Mouse (Mus musculus) NIH3T3 (cell line): ENCODE measurements around the gene Pcif1.

Experiments used
- DNase-seq: peaks from one replicate; pipeline ENCODE4 v3.0.0-alpha.2; 2012; ENCODE audit warnings: low read depth

The Pcif1 gene

GRCm38 (mm10) chr2:164894048-164894447 lies 14.9 kb downstream of the Pcif1 start:
- no peak for DNase-seq

DNA sequence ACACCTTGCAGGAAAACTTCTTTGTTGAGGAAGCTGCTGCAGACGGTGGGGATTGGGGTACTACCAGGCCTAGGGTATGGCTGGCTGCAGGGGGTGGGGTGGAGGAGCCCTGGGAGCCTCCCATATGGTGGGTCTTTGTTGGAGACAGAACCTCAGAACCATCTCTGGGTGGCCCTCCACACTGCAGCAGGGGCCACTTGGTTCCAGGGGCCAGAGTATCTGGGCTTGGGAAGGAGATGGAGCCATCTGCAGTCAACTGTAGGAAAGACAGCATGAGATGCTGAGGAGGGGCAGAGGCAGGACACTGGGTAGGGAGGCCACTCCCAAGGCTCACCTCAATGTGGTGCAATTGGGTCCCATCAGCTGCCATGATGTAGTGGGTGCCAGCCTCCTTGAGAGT lies 15.5 kb downstream of the Pcif1 start:
- DNase-seq, result no peak

GRCm38 (mm10) chr2:164895885-164896284 lies 16.8 kb downstream of the Pcif1 start:
- no peak for DNase-seq

DNA sequence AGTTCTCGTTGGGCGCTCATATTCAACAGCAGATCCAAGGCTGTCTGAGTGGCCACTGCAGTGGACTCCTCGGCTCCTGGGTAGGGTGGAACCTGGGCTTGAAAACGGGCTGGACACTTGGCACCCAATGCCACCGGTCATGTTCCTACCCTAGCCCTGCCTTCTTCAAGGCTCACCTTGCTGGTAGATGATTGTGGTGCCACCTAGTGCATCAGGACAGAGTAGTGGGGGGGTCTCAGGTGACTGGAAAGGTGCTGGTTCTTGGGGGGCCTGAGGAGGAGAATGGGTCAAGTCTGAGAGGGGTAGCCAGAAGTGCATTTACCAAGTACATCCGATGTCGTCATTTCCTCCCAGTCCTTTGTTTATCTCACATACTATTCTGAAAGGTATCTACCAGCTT lies 18.9 kb downstream of the Pcif1 start:
- no peak for DNase-seq

- DNase-seq, result no peak
These were observed 19.9 kb downstream of the Pcif1 start for GRCm38 (mm10) chr2:164899034-164899433.

DNA sequence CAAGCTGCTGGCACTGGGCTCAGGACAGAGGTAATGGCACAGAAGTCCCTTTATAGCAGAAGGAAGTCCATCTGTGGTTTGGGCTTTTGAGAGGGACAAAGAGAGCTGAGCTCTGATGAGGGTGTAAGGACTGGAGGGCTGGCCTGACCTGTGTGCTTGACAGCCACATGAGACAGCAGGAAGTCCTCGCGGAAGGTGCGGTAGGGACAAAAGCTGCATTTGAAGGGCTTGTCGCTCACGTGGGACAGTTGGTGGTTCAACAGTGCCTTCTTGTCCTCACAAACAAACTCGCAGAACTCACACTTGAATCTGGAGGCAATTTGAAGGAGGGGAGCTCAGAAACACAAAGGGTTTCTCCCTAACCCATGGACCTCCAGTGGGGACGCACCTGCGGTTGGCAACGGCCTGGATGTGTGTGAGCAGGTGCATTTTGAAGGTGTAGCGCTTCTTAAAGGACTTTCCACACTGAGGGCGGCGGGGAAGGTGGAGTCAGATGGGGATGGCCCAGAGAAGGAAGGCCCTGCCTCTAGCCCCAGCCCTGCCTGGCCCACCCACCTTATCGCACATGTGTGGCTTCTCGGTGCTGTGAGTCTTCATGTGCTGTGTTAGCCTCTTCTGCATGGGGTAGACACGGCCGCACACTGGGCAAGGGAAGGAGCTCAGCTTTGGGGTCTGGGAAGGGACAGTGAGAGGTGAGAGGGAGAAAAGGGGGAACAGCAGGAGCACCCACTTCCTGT lies 20.8 kb downstream of the Pcif1 start:
- no peak for DNase-seq

DNA sequence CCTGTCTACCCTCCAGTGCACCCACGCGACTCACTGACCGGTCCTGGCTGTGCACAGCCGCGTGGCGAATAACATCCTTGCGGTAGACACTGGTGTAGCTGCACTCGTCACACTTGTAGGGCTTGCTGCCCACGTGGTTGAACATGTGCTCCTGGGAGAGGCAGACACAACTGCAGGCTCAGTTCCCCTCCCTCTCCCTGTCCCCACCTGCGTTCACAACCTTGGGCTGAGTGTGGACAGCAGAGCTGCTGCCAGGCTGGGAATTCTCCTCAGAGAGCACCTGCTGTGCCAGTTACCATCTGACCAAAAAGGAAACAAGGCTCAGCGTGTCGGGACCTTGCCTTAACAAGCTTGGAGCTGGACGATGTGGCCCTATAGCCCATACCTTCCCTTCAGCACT lies 22.3 kb downstream of the Pcif1 start:
- DNase-seq, result no peak

GRCm38 (mm10) chr2:164903496-164903895 lies 24.4 kb downstream of the Pcif1 start:
- no peak for DNase-seq

- no peak for DNase-seq
These were observed 27.0 kb downstream of the Pcif1 start for GRCm38 (mm10) chr2:164906071-164906470.

DNA sequence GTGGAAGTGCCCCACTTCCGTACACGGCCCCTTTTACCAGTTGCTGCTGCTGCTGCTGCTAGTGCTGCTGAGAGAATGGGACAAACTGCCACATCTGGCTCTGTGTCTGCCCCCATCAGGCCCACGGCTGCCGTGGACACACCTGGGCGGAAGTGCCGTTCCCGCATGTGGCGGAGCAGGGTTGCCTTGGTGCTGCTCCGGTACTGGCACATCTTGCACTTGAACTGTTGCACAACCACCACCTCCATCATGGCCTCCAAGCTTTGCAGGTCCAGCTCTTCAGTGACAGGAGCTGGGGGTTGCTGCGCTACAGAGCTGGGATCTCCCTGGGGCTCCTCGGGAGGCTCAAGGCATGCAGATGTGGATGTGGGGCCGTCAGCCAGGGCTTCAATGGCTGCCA lies 28.4 kb downstream of the Pcif1 start:
- DNase-seq, result no peak

- no peak for DNase-seq
These were observed 28.9 kb downstream of the Pcif1 start for GRCm38 (mm10) chr2:164908011-164908410.

- no peak for DNase-seq
These were observed 30.0 kb downstream of the Pcif1 start for GRCm38 (mm10) chr2:164909100-164909499.

DNA sequence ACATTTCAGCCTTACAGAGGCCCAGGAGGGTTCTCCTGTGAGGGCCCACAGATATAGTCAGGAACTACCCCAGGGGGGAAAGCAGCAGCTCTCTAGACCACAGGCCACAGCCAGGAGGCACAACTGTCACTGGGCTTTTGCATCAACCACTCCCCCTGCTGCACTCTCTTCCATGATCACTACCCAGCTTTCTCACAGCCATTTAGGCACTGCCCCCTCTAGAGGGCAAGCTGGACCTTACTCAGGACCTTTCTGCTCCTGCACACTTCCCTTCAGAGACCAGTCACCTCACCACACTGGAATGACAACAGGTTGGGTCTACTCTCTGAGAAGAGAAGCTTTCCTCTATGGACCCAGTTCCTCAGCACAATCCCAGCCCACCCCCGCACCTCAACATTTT lies 30.4 kb downstream of the Pcif1 start:
- peak; percentile 71 for DNase-seq

DNA sequence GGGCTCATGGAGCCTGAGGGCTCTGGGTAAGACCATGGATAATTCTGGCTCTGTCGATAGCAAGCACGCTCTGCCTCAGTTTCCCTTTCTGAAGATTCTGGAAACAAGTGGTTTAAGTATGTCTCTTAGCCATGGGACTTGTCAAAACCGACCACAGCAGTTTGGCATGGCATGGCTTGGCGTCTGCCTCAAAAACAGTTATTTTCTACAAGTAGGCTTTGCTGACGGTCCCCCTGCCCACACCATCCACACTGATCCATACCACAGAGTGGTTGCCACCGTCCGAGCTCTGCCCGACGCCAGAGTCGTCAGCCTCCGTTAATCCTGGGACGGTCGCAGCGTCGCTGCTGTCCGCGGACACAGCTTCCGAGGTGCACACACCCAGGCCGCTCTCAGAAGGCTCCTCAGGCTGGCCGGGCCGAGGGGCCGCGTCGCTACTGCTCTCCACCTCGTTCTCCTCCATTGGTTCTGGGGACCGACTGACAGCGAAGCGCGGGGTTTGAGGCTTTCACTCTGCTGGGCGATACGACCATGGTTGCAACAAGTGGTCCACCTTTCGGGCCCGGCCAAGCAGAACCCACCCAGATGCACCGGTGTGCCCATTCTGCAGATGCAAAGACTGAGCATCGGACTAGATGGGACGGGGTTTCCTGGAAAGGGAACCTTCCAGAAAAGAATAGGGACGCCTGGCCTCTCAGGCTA lies 31.4 kb downstream of the Pcif1 start:
- DNase-seq, result no peak

GRCm38 (mm10) chr2:164911086-164912048 lies 32.3 kb downstream of the Pcif1 start, which contains the start of gene Zfp335:
TSS of gene Zfp335 (minus strand) at chr2:164911757.
- peak; percentile 97 for DNase-seq

GRCm38 (mm10) chr2:164912151-164912550 lies 33.0 kb downstream of the Pcif1 start:
- DNase-seq, result peak; percentile 71

GRCm38 (mm10) chr2:164912749-164913427 lies 33.8 kb downstream of the Pcif1 start:
- no peak for DNase-seq

GRCm38 (mm10) chr2:164913428-164913786 lies 34.3 kb downstream of the Pcif1 start:
- peak; percentile 30 for DNase-seq

- DNase-seq, result peak; percentile 34
These were observed 37.7 kb downstream of the Pcif1 start for GRCm38 (mm10) chr2:164916820-164917219.

- no peak for DNase-seq
These were observed 38.3 kb downstream of the Pcif1 start for GRCm38 (mm10) chr2:164917371-164917770.

DNA sequence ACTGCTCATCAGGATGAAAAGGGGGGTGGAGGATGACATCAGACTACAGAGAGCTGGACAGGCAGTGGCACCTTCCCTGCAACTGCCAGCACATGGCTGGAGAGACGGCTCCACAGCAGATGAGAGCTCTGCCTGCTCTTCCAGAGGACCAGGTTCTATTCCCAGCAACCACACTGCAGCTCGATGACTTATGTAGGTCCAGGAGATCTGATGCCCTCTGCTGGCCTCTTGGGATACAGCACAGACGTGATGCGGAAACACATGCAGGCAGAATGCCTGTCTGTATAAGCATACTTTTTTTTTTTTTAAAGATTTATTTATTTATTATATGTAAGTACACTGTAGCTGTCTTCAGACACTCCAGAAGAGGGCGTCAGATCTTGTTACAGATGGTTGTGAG lies 39.2 kb downstream of the Pcif1 start:
- DNase-seq, result peak; percentile 59

DNA sequence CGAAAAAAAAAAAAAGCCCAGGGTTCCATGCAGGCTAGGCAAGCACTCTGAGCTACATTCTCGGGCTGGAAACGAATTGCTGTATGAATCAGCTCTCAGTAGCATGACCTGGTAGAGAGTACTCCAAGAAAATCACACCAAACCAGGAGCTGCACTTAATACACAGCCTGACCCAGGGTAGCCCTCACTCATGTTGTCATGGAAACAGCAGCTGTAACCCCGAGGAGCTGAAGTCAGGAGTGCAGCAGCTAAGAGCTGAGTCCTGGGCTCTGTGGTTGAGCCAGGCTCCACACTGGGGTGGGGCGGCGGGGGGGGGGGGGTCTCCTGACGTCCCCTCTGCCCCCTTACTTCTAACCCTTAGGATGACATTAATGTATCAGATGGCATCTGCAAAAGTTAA lies 42.9 kb downstream of the Pcif1 start:
- peak; percentile 35 for DNase-seq
